In the genomic region with DNA sequence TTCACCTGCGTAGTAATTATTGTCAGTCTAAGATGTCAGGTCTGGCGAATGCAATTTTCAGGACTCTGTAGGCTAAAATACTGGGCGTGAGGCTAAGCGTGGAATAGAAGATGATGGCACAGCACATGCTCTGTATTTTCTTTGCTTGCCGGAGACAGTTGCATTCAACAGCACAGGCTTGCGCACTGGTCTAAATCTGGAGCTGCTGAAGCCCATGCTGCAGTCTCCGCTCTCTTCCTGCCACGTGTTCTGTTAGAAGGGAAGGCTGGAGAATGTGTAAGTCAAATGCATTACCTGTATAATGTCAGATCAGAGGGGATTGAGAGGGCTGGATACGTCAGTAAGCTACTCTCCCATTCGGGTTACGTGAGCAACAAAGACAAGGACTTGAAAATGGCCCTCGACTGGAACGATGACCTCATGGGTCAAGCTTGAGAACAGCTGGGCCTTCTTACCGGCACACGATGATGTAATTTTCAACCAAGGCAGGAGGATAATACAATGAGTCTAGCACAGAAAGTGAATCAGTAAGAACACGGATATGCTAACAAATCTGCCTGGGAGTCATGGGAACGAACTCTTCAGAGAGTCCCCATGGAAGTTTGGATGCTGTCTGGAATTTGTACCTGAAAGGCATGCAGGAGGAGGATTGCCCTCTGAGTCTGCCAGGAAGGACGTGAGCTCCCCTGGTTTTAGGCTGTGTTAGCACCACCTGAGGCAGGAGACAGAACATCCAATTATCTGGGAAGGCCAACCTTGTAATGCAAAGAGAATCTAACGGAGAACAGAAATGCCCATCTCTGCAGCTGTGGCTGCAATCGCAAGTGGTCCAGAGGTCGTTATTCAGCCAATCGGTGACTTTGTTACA, we compare ENCODE assay signal across 9 mouse cellular contexts.
DNase-seq lines count a peak whose midpoint lies in the region; ATAC-seq and TF ChIP-seq lines count a peak whose summit lies in the region.
"Had no signal": no experiment of that assay in that cellular context is flagged by ENCODE, and none has a peak within 500 bp of the region (broad histone marks: within the 10 kb centered on the region; RNA-seq: fewer than 3 reads in every experiment).

No protein-coding gene starts in this region.

- no peaks in the 10 kb centered on the region for H3K9me3 ChIP-seq in lung, postnatal 0 days (ENCODE audit: low read length)
- H3K9me3 ChIP-seq in hindbrain, embryonic 12.5 days (replicated peaks), result no peaks in the 10 kb centered on the region
- H3K9me3 ChIP-seq: heart, embryonic 13.5 days; liver, embryonic 13.5 days had no signal

- no peak for ATAC-seq in lung, postnatal 0 days
- ATAC-seq in hindbrain, embryonic 12.5 days (ENCODE audit: low FRiP score), result 0 out of 2 replicates have a peak, but pooled peaks have one; percentile 32

- WGBS in lung, postnatal 0 days, result 59% methylated on average over 22 of the region's 22 CpGs
- 74% methylated on average over 22 of the region's 22 CpGs for WGBS in hindbrain, embryonic 12.5 days

- no peaks in the 10 kb centered on the region for H3K27me3 ChIP-seq in lung, postnatal 0 days (replicated peaks; ENCODE audit: insufficient read depth, low read length)
- H3K27me3 ChIP-seq in hindbrain, embryonic 12.5 days, result no peaks in the 10 kb centered on the region
- H3K27me3 ChIP-seq: heart, embryonic 13.5 days; liver, embryonic 13.5 days had no signal

- H3K4me3 ChIP-seq in lung, postnatal 0 days (ENCODE audit: low read depth, low read length), result no peak overlapping the region
- no peak overlapping the region for H3K4me3 ChIP-seq in hindbrain, embryonic 12.5 days
- H3K4me3 ChIP-seq: heart, embryonic 13.5 days; liver, embryonic 13.5 days had no signal

- no peak overlapping the region for H3K9ac ChIP-seq in lung, postnatal 0 days (replicated peaks; ENCODE audit: low read depth)
- no peak overlapping the region for H3K9ac ChIP-seq in hindbrain, embryonic 12.5 days
- H3K9ac ChIP-seq: heart, embryonic 13.5 days; liver, embryonic 13.5 days had no signal

- no peaks in the 10 kb centered on the region for H3K4me1 ChIP-seq in lung, postnatal 0 days (ENCODE audit: insufficient read depth, low read depth, low read length)
- 0 out of 2 replicates have a peak, but pooled peaks cover 6% of the 10 kb centered on the region for H3K4me1 ChIP-seq in hindbrain, embryonic 12.5 days
- H3K4me1 ChIP-seq: heart, embryonic 13.5 days; liver, embryonic 13.5 days had no signal

- H3K36me3 ChIP-seq in lung, postnatal 0 days (ENCODE audit: insufficient read depth, low read length), result no peaks in the 10 kb centered on the region
- no peaks in the 10 kb centered on the region for H3K36me3 ChIP-seq in hindbrain, embryonic 12.5 days
- H3K36me3 ChIP-seq: heart, embryonic 13.5 days; liver, embryonic 13.5 days had no signal

- no peak for TF ChIP-seq EP300 in lung, postnatal 0 days (IDR thresholded peaks at IDR 0.05)

- DNase-seq in lung, postnatal 0 days (ENCODE audit: low spot score), result peak; percentile 15
- no peak for DNase-seq in lung, postnatal 14 days
- DNase-seq in neural tube, embryonic 10.5 days (ENCODE audit: extremely low spot score, low spot score), result peak; percentile 13
- DNase-seq in cerebellum, postnatal 36 days, result no peak
- DNase-seq in adipocyte (ENCODE audit: low spot score), result no peak
- DNase-seq in heart, postnatal 36 days, result no peak
- DNase-seq: liver, embryonic 13.5 days had no signal

- no peak overlapping the region for H3K4me2 ChIP-seq in lung, postnatal 0 days (replicated peaks; ENCODE audit: low read depth, low read length)
- no peak overlapping the region for H3K4me2 ChIP-seq in hindbrain, embryonic 12.5 days (replicated peaks)
- H3K4me2 ChIP-seq: heart, embryonic 13.5 days; liver, embryonic 13.5 days had no signal

- no peak overlapping the region for H3K27ac ChIP-seq in lung, postnatal 0 days (ENCODE audit: low read length)
- H3K27ac ChIP-seq in hindbrain, embryonic 12.5 days, result no peak overlapping the region
- H3K27ac ChIP-seq: heart, embryonic 13.5 days; liver, embryonic 13.5 days had no signal

- no peak for TF ChIP-seq CTCF in lung, postnatal 0 days (IDR thresholded peaks at IDR 0.05)

- intact Hi-C loops in heart, postnatal 36 days (cut with DNase I), result no loop called here

Comparison
In these comparisons a context has a peak if more than half of its experiments do, and no peak if none do; other contexts are left out.
1. DNase-seq: peak in lung, postnatal 0 days (single experiment) and neural tube, embryonic 10.5 days (single experiment); none in lung, postnatal 14 days (single experiment), cerebellum, postnatal 36 days (0 of 2), adipocyte (single experiment) and heart, postnatal 36 days (0 of 2).